8 mouse cellular contexts compared by ENCODE assay signal in genomic region chr2:118547541-118548016, GRCm38 (mm10). TPM values are rescaled to one million over a fixed set of nuclear protein-coding genes. Genes with fewer than 3 reads are reported as not detected.
DNase-seq lines count a peak whose midpoint lies in the region; ATAC-seq lines count a peak whose summit lies in the region.

No protein-coding gene starts in this region.

- no peak for ATAC-seq in CD4-positive, CD25-positive, alpha-beta regulatory T cell, adult 4 months
- no peak for ATAC-seq in kidney, embryonic 14.5 days (ENCODE audit: low FRiP score, low TSS enrichment)

- peak overlapping the region; percentile 98 for H3K4me3 ChIP-seq in kidney, embryonic 14.5 days (ENCODE audit: low read length)

- no peaks in the 10 kb centered on the region for H3K27me3 ChIP-seq in kidney, embryonic 14.5 days (ENCODE audit: control insufficient read depth, insufficient read depth, low read length)

- peaks cover 62% of the 10 kb centered on the region for H3K4me1 ChIP-seq in kidney, embryonic 14.5 days (ENCODE audit: control insufficient read depth, insufficient read depth, low read length)

- peak overlapping the region; percentile 53; the same call in 1 of the 2 replicates for H3K27ac ChIP-seq in kidney, embryonic 14.5 days (ENCODE audit: low read depth, low read length)

- peak overlapping the region; percentile 44; the same call in 1 of the 2 replicates for H3K9ac ChIP-seq in kidney, embryonic 14.5 days (ENCODE audit: low read depth, low read length)

- peak overlapping the region; percentile 90 for H3K4me2 ChIP-seq in kidney, embryonic 14.5 days (replicated peaks; ENCODE audit: low read depth, low read length)

- WGBS in kidney, embryonic 14.5 days = 8% methylated on average over 9 of the region's 9 CpGs

- peak; percentile 31 for DNase-seq in CD4-positive, CD25-positive, alpha-beta regulatory T cell, adult 2 months (ENCODE audit: low read depth, low spot score)
- peak; percentile 75 for DNase-seq in adrenal gland, adult 8-10 months
- peak; percentile 57 for DNase-seq in heart, adult 8-10 months (ENCODE audit: low spot score)
- peak; percentile 85 for DNase-seq in lung, postnatal 10 days
- DNase-seq in thymus, postnatal 14 days = peak; percentile 62
- no peak for DNase-seq in layer of hippocampus, postnatal 10 days (ENCODE audit: low spot score in 2 of 2)

- H3K36me3 ChIP-seq in kidney, embryonic 14.5 days (ENCODE audit: control insufficient read depth, insufficient read depth, low read length) = no peaks in the 10 kb centered on the region; the same call in 1 of the 2 replicates

- no peaks in the 10 kb centered on the region for H3K9me3 ChIP-seq in kidney, embryonic 14.5 days (ENCODE audit: control insufficient read depth, low read length)

RNA-seq across cellular contexts. Expression of gene Bmf, which starts 1.9 kb away (rescaled TPM):
- polyA plus RNA-seq in CD4-positive, CD25-positive, alpha-beta regulatory T cell, adult 4 months (2017; shearing (Covaris generic)) = 1 to 10 TPM; 1.3 to 4.2 TPM
- 10 to 100 TPM; 13.2 to 29.5 (median 19.2) TPM for total RNA-seq in adrenal gland, adult 8-10 months (2022)
- total RNA-seq in heart, adult 8-10 months (2022) = 1 to 10 TPM; 2.8 to 9.8 (median 7.7) TPM
- 6.0 and 9.6 TPM in 2 replicates for polyA plus RNA-seq in kidney, embryonic 14.5 days (2014; fragmentation: Nextera tagmentation; extraction: Ambion mirVana)
- 1 to 10 TPM; 2.3 to 4.5 TPM for total RNA-seq in layer of hippocampus, postnatal 10 days (2021)

RNA-seq across cellular contexts. Expression of gene Bub1b, which starts 50.4 kb away (rescaled TPM):
- polyA plus RNA-seq in CD4-positive, CD25-positive, alpha-beta regulatory T cell, adult 4 months (2017; shearing (Covaris generic)) = 10 to 100 TPM in 1 of 2 experiments, 1 to 10 TPM in 1; 3.0 to 11.1 TPM
- total RNA-seq in adrenal gland, adult 8-10 months (2022) = 1 to 10 TPM; 3.7 to 8.2 (median 4.8) TPM
- total RNA-seq in heart, adult 8-10 months (2022) = under 1 TPM; 0.56 to 0.94 (median 0.60) TPM
- 63.7 and 107 TPM in 2 replicates for polyA plus RNA-seq in kidney, embryonic 14.5 days (2014; fragmentation: Nextera tagmentation; extraction: Ambion mirVana)
- total RNA-seq in layer of hippocampus, postnatal 10 days (2021) = 1 to 10 TPM; 5.1 to 6.2 TPM

Comparison
In these comparisons a context has a peak if more than half of its experiments do, and no peak if none do; other contexts are left out.
1. DNase-seq: peak in CD4-positive, CD25-positive, alpha-beta regulatory T cell, adult 2 months (single experiment), adrenal gland, adult 8-10 months (single experiment), heart, adult 8-10 months (single experiment), lung, postnatal 10 days (single experiment) and thymus, postnatal 14 days (single experiment); none in layer of hippocampus, postnatal 10 days (0 of 2).